Mouse (Mus musculus): ENCODE results near the gene Nagpa. TPM values are rescaled to one million over a fixed set of nuclear protein-coding genes. Genes with fewer than 3 reads are reported as not detected.
"Not testable (repeated sequence)": the region's sequence is repeated elsewhere in the genome, so short reads cannot be mapped to it uniquely, and the experiment has no call there.

The Nagpa gene
- 12.4 and 17.4 TPM in 2 replicates for polyA plus RNA-seq (2015; fragmentation: Nextera tagmentation; extraction: Ambion mirVana)

DNA sequence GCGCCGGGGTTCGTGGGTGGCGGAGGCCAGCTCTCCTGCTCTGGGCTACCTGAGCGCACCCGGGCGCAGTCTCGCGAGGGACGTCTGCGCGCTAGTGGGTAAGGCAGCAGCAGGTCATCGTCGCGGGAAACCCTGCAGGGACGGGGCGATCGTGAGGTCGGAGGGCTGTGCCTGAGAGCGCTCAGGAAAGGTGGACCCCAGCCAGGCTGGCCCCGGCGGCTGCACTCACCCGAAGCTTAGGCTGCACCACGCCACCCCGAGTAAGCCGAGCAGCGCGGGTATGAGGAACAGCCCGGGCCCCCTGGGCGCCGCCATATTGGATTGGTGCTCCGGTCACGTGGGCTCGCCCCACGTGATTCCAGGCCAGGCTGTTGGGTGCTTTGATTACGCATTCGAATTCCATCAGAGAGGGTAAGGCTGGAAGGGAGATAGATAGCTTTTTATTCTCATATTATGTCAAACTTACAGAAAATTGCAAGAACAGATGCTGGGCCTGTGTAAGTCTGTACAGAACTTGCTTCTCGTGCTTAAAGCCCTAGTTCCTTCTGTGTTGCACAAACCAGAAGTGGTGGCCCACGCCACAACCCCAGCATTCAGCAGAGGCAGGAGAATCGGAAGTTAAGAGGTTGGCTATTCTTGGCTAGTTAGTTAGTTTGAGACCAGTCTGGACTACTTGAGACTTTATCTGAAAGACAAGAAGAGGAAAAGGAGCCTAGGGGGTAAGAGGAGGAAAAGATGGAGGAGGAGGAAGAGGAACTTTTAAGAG lies at the start of gene Nagpa:
Gene Nagpa, minus strand, starts transcription at position 345 of the 766 bp plus-strand sequence.
- Histone ChIP-seq H3K9me3 (replicated peaks) (no peaks in the 10 kb centered on the region), H3K4me1 (replicated peaks) (peaks cover 14% of the 10 kb centered on the region), H3K9ac (peak within 1 kb of the TSS; percentile 63), H3K4me2 (peak within 1 kb of the TSS; percentile 99), H3K36me3 (no peaks in the 10 kb centered on the region; the same call in 1 of the 2 replicates), H3K27ac (no peak within 1 kb of the TSS), H3K4me3 (peak within 1 kb of the TSS; percentile 83), H3K27me3 (no peaks in the 10 kb centered on the region)
- peak; percentile 81 for ATAC-seq (replicated peaks; ENCODE audit: insufficient number of reproducible peaks, insufficient read depth, low FRiP score, low read depth)
- 3% methylated on average over 40 of the region's 40 CpGs for WGBS

DNA sequence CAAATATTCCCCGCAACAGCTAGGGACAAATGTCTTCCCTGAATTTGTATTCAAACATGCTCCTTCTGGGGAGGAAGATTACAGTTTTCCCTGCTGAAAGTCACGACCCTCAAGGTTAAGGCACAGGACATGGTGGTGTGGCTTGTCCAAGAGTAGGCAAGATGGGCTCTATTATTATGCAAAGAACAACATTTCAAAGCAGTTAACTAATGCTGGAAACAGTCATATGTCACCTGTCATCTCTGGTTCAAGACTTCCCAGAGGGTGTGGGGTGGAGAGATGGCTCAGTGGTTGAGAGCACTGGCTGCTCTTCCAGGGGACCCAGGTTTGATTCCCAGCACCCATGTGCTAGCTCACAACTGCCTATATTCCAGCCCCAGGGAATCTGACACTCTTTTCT lies 48.4 kb upstream of the Nagpa start:
- ATAC-seq (replicated peaks; ENCODE audit: insufficient number of reproducible peaks, insufficient read depth, low FRiP score, low read depth): no peak
- no peak overlapping the region for H3K9ac ChIP-seq

DNA sequence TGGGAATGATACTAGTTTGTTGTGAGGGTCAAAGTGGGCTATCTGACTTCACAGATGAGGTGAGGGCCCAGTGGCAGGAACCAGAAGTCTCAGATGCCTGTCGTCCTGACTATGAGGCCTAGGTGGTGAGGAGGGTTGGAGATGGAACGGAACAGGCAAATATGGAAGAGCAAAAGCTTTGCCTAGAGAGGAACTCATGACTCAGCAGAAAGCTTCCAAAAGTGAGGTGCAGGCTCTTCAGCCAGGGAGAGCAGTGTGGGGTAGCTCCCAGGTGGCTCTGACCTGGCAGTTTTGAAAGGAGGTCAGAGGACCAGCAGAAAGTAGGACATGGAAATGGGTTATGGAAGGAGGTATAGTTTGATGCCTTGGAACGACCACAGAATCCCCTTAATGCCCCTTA lies 47.1 kb upstream of the Nagpa start:
- H3K9ac ChIP-seq: no peak overlapping the region
- no peaks in the 10 kb centered on the region for H3K9me3 ChIP-seq (replicated peaks)
- H3K4me2 ChIP-seq: no peak overlapping the region
- no peak overlapping the region for H3K4me3 ChIP-seq
- no peaks in the 10 kb centered on the region for H3K27me3 ChIP-seq
- H3K36me3 ChIP-seq: peaks cover 34% of the 10 kb centered on the region
- no peak for ATAC-seq (replicated peaks; ENCODE audit: insufficient number of reproducible peaks, insufficient read depth, low FRiP score, low read depth)
- H3K27ac ChIP-seq: no peak overlapping the region
- 88% methylated on average over 3 of the region's 3 CpGs for WGBS
- H3K4me1 ChIP-seq (replicated peaks): peaks cover 15% of the 10 kb centered on the region

More for the DNA sequence above, 48.4 kb upstream of the Nagpa start:
- H3K9me3 ChIP-seq (replicated peaks): no peaks in the 10 kb centered on the region
- peaks cover 28% of the 10 kb centered on the region; the same call in 1 of the 2 replicates for H3K36me3 ChIP-seq
- peaks cover 19% of the 10 kb centered on the region for H3K4me1 ChIP-seq (replicated peaks)
- H3K4me3 ChIP-seq: no peak overlapping the region
- H3K27ac ChIP-seq: no peak overlapping the region
- no peaks in the 10 kb centered on the region for H3K27me3 ChIP-seq
- H3K4me2 ChIP-seq: no peak overlapping the region
- WGBS: 85% methylated on average over 2 of the region's 2 CpGs

DNA sequence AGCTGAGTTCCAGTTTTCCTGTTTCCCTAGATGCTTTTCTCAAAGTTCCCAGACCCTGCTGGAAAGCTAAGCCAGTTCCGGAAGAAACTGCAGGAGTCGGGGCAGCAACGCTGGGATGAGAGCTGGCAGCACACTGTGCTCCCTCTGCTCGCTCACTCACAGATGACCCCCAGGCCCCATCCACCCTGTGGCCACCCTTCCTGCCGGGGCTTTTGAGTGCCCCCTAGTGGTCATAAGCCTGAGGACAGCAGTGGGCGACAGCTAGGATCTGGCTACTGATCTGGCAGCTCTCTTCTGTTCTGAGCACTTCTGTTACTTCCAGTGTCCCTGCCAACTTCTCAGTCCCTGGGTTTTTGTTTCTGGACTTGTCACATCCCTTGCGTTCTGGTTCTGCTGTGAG lies 40.6 kb upstream of the Nagpa start:
- H3K27me3 ChIP-seq: no peaks in the 10 kb centered on the region
- ATAC-seq (replicated peaks; ENCODE audit: insufficient number of reproducible peaks, insufficient read depth, low FRiP score, low read depth): peak; percentile 44; the same call in 1 of the 2 replicates
- WGBS: 32% methylated on average over 7 of the region's 7 CpGs
- no peaks in the 10 kb centered on the region for H3K4me1 ChIP-seq (replicated peaks)
- H3K36me3 ChIP-seq: peaks cover 77% of the 10 kb centered on the region
- no peak overlapping the region for H3K4me2 ChIP-seq
- H3K4me3 ChIP-seq: no peak overlapping the region
- no peaks in the 10 kb centered on the region for H3K9me3 ChIP-seq (replicated peaks)
- H3K9ac ChIP-seq: no peak overlapping the region
- H3K27ac ChIP-seq: no peak overlapping the region

DNA sequence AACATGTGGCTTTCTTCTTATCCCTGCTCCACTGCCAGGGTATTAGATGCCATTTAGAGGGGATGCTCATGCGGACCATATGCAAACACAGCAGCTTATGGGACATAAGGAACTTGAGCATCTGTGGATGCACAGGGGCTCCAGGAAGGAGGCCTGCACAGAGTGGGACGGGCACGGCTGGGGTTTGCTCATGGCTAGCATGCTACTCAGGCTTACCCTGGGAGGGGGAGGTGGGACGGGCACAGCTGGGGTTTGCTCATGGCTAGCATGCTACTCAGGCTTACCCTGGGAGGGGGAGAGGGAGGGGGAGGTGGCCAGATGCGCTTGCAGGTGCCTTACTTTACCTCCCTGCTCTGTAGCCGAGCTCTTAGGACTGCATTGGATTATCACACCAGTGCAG lies 39.1 kb upstream of the Nagpa start:
- H3K27ac ChIP-seq: no peak overlapping the region
- ATAC-seq (replicated peaks; ENCODE audit: insufficient number of reproducible peaks, insufficient read depth, low FRiP score, low read depth): no peak
- no peaks in the 10 kb centered on the region for H3K4me1 ChIP-seq (replicated peaks)
- H3K9me3 ChIP-seq (replicated peaks): no peaks in the 10 kb centered on the region
- no peaks in the 10 kb centered on the region for H3K27me3 ChIP-seq
- WGBS: 86% methylated on average over 6 of the region's 6 CpGs
- H3K4me2 ChIP-seq: no peak overlapping the region
- peaks cover 71% of the 10 kb centered on the region for H3K36me3 ChIP-seq
- H3K4me3 ChIP-seq: no peak overlapping the region
- H3K9ac ChIP-seq: no peak overlapping the region

DNA sequence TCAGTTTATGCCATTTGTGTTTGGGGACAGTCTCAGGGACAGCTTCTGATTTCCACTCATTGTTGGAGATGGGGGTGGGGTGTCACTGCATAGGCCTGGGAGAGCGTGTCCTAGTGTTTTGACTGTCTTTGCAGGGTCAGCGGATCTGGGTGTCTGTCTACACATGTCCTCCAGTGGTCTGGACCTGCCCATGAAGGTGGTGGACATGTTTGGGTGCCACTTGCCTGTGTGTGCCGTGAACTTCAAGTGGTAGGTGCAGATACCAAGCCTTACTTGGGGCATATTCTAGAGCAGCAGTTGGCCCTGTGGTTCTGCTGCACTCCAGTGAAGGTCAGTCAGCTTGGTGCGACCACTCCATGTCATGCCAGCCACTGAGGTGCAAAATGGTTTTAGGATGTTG lies 38.5 kb upstream of the Nagpa start:
- Histone ChIP-seq H3K27me3 (no peaks in the 10 kb centered on the region), H3K4me3 (no peak overlapping the region), H3K4me2 (no peak overlapping the region), H3K9ac (no peak overlapping the region), H3K27ac (no peak overlapping the region), H3K9me3 (replicated peaks) (no peaks in the 10 kb centered on the region), H3K36me3 (peaks cover 66% of the 10 kb centered on the region), H3K4me1 (replicated peaks) (no peaks in the 10 kb centered on the region)
- WGBS: 85% methylated on average over 4 of the region's 4 CpGs
- no peak for ATAC-seq (replicated peaks; ENCODE audit: insufficient number of reproducible peaks, insufficient read depth, low FRiP score, low read depth)

DNA sequence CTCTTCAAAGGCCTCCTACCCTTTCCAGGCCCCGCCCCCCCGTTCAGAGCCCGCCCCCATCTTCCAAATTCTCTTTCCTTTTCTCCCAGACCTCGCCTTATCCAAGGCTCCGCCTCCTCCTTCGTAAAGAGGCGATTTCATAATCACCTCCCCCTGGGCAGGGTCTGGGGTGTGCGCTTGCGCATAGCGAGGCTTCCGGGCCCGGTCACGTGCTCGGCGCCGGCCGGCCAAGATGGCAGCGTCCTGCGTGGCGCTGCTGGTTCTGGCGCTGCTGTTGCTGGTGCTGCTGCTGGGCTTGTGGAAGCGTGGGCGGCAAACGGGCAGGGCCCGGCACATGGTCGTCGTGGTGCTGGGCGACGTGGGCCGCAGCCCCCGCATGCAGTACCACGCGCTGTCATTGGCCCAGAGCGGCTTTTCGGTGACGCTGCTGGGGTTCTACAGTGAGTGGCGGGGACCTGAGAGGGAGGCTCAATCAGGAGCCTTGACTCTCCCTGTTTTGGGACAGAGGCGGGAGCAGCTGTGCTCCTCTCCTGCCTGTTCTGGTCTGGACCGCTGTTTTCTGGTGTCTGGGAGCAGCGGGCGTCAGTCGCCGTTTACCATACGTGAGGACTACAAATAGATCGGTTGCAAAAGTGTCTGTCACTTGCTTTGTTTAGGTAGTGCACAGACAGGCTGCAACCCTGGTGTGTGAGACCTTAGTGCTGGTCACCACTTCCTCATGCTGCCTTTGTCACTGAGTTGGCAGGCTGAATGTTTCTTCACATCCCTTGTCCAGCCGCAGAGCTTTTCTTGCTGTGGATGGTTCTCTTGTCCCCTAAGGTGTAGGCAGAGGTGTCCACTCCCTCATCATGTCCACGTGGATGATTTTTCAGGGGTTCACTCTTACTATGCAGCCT lies 29.9 kb upstream of the Nagpa start, which contains the start of gene Alg1:
Gene Alg1, plus strand, starts transcription at position 204 of the 896 bp plus-strand sequence.
- Histone ChIP-seq H3K9me3 (replicated peaks) (no peaks in the 10 kb centered on the region), H3K4me1 (replicated peaks) (peaks cover 8% of the 10 kb centered on the region), H3K9ac (peak within 1 kb of the TSS; percentile 81), H3K36me3 (0 out of 2 replicates have a peak, but pooled peaks cover 7% of the 10 kb centered on the region), H3K4me2 (peak within 1 kb of the TSS; percentile 85), H3K4me3 (peak within 1 kb of the TSS; percentile 92), H3K27me3 (no peaks in the 10 kb centered on the region), H3K27ac (peak within 1 kb of the TSS; percentile 75)
- ATAC-seq (replicated peaks; ENCODE audit: insufficient number of reproducible peaks, insufficient read depth, low FRiP score, low read depth): peak; percentile 96
- WGBS: 1% methylated on average over 47 of the region's 47 CpGs

DNA sequence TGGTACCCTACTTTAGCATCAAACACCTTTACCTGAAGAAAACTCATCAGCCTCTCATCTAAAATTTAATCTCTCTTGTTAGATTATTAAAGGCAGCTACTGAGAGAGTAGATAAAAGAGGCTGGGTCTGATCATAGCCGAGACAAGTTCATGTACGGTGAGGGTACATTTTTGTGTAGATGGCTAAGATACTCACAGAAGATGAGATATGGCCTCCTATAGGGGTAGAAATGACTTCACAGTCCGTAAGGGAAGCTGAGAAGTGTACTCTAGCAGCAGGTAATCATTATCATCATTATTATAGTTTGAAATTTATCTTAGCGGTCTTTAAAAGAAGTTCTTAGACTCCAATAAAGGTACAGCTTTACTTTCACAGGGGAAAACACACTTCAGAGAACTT lies 29.2 kb upstream of the Nagpa start:
- Histone ChIP-seq H3K9me3 (replicated peaks) (no peaks in the 10 kb centered on the region), H3K4me3 (peak overlapping the region; percentile 92), H3K9ac (no peak overlapping the region), H3K27me3 (no peaks in the 10 kb centered on the region), H3K4me2 (peak overlapping the region; percentile 85), H3K27ac (no peak overlapping the region), H3K4me1 (replicated peaks) (peaks cover 8% of the 10 kb centered on the region), H3K36me3 (0 out of 2 replicates have a peak, but pooled peaks cover 5% of the 10 kb centered on the region)
- WGBS: 72% methylated on average over 4 of the region's 4 CpGs
- no peak for ATAC-seq (replicated peaks; ENCODE audit: insufficient number of reproducible peaks, insufficient read depth, low FRiP score, low read depth)

DNA sequence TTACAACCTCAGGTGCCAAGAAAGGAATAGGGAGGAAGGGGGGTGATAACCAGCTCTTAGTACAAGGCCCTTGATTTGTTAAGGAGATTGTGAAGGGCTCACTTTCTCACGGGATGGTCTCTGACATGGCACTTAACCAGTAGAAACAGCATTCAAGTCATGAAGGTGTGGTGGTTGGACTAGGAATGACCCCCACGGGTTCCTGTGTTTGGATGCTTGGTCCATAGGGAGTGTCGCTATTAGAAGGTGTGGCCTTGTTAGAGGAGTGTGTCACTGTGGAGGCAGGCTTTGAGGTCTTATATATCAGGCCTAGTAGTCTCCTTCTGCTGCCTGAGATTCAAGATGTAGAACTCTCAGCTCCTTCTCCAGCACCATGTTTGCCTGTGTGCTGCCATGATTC lies 24.3 kb upstream of the Nagpa start:
- H3K9ac ChIP-seq; ATAC-seq (replicated peaks; ENCODE audit: insufficient number of reproducible peaks, insufficient read depth, low FRiP score, low read depth); H3K9me3 ChIP-seq (replicated peaks); H3K27ac ChIP-seq; H3K27me3 ChIP-seq; H3K36me3 ChIP-seq; H3K4me2 ChIP-seq; H3K4me1 ChIP-seq (replicated peaks); H3K4me3 ChIP-seq: not testable (repeated sequence)
- 79% methylated on average over 3 of the region's 3 CpGs for WGBS

DNA sequence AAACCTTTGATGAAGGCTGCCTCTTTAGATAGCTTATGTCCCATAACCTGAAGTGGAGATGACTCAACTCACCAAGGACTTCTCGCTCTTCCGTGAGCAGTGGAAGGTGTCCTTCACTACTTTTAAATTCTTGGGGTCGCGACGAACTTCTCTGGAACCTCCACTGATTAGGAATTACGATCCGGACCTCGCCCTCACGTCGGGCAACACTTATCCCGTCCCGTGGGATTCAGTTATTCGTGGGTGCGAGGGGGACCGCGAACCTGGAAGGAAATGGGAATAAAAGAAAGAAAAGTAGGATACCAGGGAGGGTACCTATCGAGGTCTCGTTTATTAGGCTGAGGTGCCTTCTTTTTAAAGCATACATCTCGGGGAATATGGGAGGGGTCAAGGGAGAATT lies 23.7 kb upstream of the Nagpa start:
- H3K27me3 ChIP-seq; H3K4me2 ChIP-seq; H3K36me3 ChIP-seq; H3K9me3 ChIP-seq (replicated peaks); ATAC-seq (replicated peaks; ENCODE audit: insufficient number of reproducible peaks, insufficient read depth, low FRiP score, low read depth); H3K4me3 ChIP-seq; H3K9ac ChIP-seq; H3K4me1 ChIP-seq (replicated peaks): not testable (repeated sequence)
- H3K27ac ChIP-seq: peak overlapping the region; percentile 34; the same call in 1 of the 2 replicates
- 67% methylated on average over 19 of the region's 19 CpGs for WGBS

DNA sequence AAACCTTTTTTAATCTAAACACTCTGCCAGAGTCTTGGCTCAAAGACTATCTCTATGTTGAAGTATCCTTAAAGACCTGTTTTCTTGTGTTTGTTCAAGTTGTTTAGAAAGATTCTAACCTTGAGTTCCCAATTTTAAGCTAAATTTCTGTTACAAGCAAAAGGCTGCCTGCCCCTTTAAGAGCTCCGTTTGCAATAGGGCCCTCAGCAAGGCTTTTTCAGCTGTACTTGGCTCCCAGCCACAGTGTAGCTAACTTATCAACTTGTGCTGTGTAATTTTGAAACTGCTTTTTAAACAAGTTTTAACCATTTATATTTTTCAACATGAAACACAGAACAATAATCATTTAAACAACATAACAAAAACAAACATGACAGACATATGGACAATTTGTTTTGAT lies 22.7 kb upstream of the Nagpa start:
- not testable (repeated sequence) for H3K36me3 ChIP-seq; H3K4me1 ChIP-seq (replicated peaks); H3K9ac ChIP-seq; H3K27ac ChIP-seq; H3K27me3 ChIP-seq; H3K4me2 ChIP-seq; H3K9me3 ChIP-seq (replicated peaks); H3K4me3 ChIP-seq; ATAC-seq (replicated peaks; ENCODE audit: insufficient number of reproducible peaks, insufficient read depth, low FRiP score, low read depth)
- WGBS: 7% methylated on average over 1 of the region's 1 CpGs
